Mouse (Mus musculus) lung, embryonic 16.5 days (tissue): ENCODE data around the gene Kif19a. TPM values are rescaled to one million over a fixed set of nuclear protein-coding genes. Genes with fewer than 3 reads are reported as not detected.

Source experiments
- ATAC-seq: fragments of 200-750 bp; cut with Nextera tagmentation; 2 replicates; pipeline ENCODE4 v1.8.0; 2017; ENCODE audit warnings: low read depth, mild to moderate bottlenecking, moderate library complexity
- H3K27ac ChIP-seq: fragments of 300-500 bp; sonication (generic); 2 replicates; pipeline ENCODE4 v1.5.1; 2014; ENCODE audit warnings: mild to moderate bottlenecking, control low read depth, low read length
- H3K27me3 ChIP-seq: fragments of 300-500 bp; sonication (generic); 2 replicates; pipeline ENCODE4 v1.6.1; 2014; ENCODE audit warnings: low read depth, low read length, mixed read lengths; ENCODE audit not compliant: control insufficient read depth, insufficient read depth
- H3K36me3 ChIP-seq: fragments of 300-500 bp; sonication (generic); 2 replicates; pipeline ENCODE4 v1.6.1; 2014; ENCODE audit warnings: low read length; ENCODE audit not compliant: control insufficient read depth, insufficient read depth
- H3K4me1 ChIP-seq: fragments of 300-500 bp; sonication (generic); replicated peaks from 2 replicates; pipeline ENCODE4 v1.6.1; 2014; ENCODE audit warnings: low read length, mixed read lengths; ENCODE audit not compliant: control insufficient read depth, insufficient read depth
- H3K4me2 ChIP-seq: fragments of 300-500 bp; sonication (generic); 2 replicates; pipeline ENCODE4 v1.6.1; 2014; ENCODE audit warnings: low read depth, low read length, control low read depth
- H3K4me3 ChIP-seq: fragments of 300-500 bp; sonication (generic); 2 replicates; pipeline ENCODE4 v1.5.1; 2014; ENCODE audit warnings: mild to moderate bottlenecking, low read length, control low read depth
- H3K9ac ChIP-seq: fragments of 300-500 bp; sonication (generic); 2 replicates; pipeline ENCODE4 v1.6.1; 2014; ENCODE audit warnings: low read length, control low read depth
- H3K9me3 ChIP-seq: fragments of 300-500 bp; sonication (generic); 2 replicates; pipeline ENCODE4 v1.6.1; 2016; ENCODE audit warnings: low read length; ENCODE audit not compliant: control insufficient read depth
- WGBS: fragments of 180-500 bp; shearing (Covaris S2); extraction: QIAGEN DNeasy Blood & Tissue Kit; methylation state at CpG from one replicate; pipeline ENCODE4 v1.1.7; 2014; 5-methylcytosine and 5-hydroxymethylcytosine counted together
- polyA plus RNA-seq: library from polyadenylated mRNA; unstranded; fragments of >200 nt; fragmentation: Nextera tagmentation; extraction: Ambion mirVana; gene quantifications from 2 replicates; pipeline ENCODE4 v1.2.1, GENCODE M21; 2015

The Kif19a gene
- polyA plus RNA-seq, 1 experiment from 2014 or later = 0.46 TPM

DNA sequence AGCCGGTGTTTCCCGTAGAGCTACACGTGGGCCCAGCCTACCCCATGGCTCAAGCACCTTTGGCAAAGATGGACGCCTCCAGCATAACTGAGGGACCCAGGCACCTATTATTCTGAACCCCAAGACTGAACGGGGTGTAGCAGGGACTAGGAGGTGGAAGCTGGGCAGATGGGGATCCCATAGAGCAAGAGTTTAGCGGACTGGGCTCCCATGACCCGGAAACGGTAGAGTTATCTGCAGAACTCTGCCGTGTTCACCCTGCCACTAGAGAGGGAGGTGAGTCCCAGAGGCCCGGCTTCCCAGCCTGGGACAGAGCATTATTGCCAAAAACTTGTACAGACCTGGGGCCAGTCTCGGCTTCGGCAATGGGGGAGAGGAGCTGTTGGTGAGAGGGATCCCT is 25.0 kb downstream of the Kif19a start:
- no peak overlapping the region for H3K9ac ChIP-seq
- H3K4me2 ChIP-seq = no peak overlapping the region
- peaks cover 12% of the 10 kb centered on the region for H3K4me1 ChIP-seq
- no peak overlapping the region for H3K27ac ChIP-seq
- WGBS = 58% methylated on average over 12 of the region's 12 CpGs
- H3K9me3 ChIP-seq = no peaks in the 10 kb centered on the region
- ATAC-seq = no peak
- peaks cover 85% of the 10 kb centered on the region for H3K27me3 ChIP-seq
- no peaks in the 10 kb centered on the region for H3K36me3 ChIP-seq
- H3K4me3 ChIP-seq = no peak overlapping the region

DNA sequence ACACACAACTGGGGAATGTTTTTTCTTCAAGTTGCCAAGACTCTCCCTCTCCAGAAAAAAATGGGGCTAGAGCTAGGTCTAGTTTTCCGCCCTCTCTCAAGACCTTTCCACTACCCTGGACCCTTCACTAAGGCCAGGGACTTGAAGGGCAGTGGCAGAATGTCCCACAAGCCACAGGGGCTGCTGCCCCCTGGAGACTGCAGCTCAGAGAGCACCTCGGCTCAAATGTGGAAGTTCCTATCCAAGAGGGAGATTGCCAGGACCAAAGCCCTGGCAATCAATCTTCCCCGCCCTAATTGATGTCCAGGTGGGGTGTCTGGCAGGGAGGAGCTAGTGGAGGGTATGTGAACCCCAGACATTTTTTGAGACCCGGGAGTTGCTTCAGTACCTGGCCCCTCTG is 25.7 kb downstream of the Kif19a start:
- peaks cover 78% of the 10 kb centered on the region for H3K27me3 ChIP-seq
- H3K4me2 ChIP-seq = no peak overlapping the region
- H3K4me3 ChIP-seq = no peak overlapping the region
- no peak for ATAC-seq
- WGBS = 30% methylated on average over 4 of the region's 4 CpGs
- H3K9ac ChIP-seq = no peak overlapping the region
- H3K27ac ChIP-seq = no peak overlapping the region
- H3K9me3 ChIP-seq = no peaks in the 10 kb centered on the region
- peaks cover 17% of the 10 kb centered on the region for H3K4me1 ChIP-seq
- no peaks in the 10 kb centered on the region for H3K36me3 ChIP-seq

DNA sequence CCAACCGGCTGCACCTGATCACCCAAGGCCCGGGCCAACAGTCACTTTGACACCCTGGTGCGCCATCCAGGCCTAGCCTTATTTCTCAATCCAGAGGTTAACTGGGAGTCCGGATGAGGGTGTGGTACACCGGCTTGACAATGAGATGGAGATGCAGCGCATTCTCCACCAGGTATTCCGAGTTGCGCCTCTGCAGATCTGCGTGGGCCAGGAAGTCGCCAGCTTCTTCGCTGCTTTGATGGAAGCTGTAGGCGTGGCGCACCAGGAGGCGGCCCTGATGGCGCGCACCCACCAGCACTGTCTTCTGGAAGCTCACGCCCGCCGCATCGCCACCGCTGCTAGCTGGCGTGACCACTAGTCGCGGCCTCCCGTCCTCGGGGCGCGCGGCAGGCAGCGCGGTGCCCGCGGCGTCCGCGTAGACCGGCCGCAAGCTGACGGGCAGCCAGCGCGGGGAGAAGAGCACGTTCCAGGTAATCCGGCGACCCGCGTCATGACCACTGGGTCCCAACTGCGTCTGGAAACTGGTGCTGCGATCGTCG is 26.2 kb downstream of the Kif19a start:
- no peaks in the 10 kb centered on the region for H3K36me3 ChIP-seq
- peaks cover 18% of the 10 kb centered on the region for H3K4me1 ChIP-seq
- H3K27me3 ChIP-seq = peaks cover 72% of the 10 kb centered on the region
- no peak overlapping the region for H3K27ac ChIP-seq
- H3K9me3 ChIP-seq = no peaks in the 10 kb centered on the region
- peak overlapping the region; percentile 51 for H3K4me3 ChIP-seq
- no peak for ATAC-seq
- peak overlapping the region; percentile 79 for H3K4me2 ChIP-seq
- peak overlapping the region; percentile 29 for H3K9ac ChIP-seq
- WGBS = 1% methylated on average over 50 of the region's 50 CpGs

DNA sequence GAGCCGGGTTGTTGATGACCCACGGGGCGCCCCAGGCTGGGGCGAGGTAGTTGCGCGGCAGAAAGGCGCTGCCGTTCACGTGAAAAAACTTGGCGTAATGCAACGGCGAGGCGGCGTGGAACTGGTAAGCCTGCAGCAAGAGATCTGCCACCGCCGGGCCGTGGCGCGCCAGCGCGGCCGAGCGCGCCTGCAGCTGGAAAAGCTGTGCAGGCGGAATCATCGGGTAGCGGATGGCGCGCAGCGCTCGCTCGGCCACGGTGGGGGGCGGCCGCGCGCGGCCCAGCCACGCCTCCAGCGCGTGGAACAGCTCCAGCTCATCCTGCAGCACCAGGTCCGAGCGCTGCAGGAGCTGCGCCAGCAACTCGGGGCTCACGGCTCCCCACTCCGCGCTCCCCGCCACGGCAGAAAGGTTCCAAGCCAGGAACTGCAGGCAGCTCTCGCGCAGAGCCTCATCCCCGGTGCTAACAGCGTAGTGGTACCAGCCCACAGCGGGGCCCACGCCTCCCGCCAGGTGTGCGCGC is 26.8 kb downstream of the Kif19a start:
- no peak for ATAC-seq
- Histone ChIP-seq H3K9me3 (no peaks in the 10 kb centered on the region), H3K36me3 (no peaks in the 10 kb centered on the region), H3K4me3 (peak overlapping the region; percentile 51), H3K27ac (no peak overlapping the region), H3K27me3 (peaks cover 67% of the 10 kb centered on the region), H3K4me1 (peaks cover 18% of the 10 kb centered on the region), H3K4me2 (peak overlapping the region; percentile 79), H3K9ac (peak overlapping the region; percentile 29)
- WGBS = under 1% methylated on average over 59 of the region's 59 CpGs

DNA sequence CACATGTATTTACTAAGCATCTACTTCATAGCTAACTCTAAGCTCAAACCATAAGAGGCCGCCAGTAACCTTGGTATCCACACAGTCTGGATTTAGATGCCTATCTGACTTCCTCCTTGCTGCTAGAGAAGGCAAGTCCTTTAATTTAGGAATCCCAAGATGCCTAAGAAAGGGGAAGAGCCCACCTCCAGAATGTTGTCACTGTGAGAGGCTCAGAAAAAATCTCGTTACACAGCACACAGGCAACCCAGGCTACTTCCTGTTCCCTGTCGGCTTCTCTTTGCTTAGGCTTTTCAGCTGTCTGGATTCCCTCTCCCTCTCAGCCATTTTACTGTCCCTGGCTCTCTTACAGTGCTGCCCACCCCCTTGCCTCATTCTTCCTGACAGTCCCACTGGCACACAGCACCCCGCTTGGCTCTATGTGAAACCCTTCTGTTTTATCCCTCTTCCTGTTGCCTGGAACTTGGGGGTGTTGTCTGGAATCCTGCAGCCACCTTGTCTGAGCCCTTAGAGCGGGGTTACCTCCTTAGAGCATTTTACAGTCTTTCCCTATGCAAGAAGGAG is 27.8 kb downstream of the Kif19a start:
- Histone ChIP-seq H3K4me3 (no peak overlapping the region), H3K36me3 (no peaks in the 10 kb centered on the region), H3K9ac (no peak overlapping the region), H3K27me3 (peaks cover 56% of the 10 kb centered on the region), H3K9me3 (no peaks in the 10 kb centered on the region), H3K4me1 (peaks cover 18% of the 10 kb centered on the region), H3K27ac (no peak overlapping the region), H3K4me2 (no peak overlapping the region)
- 48% methylated on average over 5 of the region's 5 CpGs for WGBS
- ATAC-seq = no peak

DNA sequence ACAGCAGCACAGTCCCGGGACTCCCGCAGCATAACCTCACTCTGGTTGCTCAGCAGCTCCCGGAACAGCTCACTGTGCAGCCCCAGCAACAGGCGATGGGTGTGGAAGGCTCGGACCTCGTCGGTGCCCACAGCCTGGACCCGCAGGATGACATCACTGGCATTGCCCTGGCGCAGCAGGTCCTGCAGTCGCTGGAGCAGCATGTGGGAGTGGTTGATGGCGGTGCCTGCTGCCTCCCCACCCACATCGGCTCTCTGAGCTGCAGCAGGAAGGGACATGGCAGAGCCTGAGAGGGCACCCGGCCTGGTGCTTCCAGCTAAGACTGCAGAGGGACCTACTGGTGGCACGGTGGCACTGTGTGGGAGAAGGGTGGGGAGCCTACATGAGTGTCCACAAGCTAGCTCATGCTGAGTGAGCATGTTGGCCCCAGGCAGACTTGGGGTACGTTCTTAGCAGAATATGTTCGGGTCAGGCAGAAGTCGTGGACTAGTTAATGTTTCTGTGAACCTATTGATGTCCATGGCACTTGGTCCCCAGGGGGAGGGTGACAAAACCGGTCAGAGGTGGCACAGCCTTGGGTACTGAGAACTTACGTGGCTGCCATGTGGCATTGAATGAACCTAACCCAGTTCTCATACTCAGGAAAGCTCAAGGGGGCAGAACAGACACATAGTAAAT is 28.8 kb downstream of the Kif19a start:
- Histone ChIP-seq H3K36me3 (no peaks in the 10 kb centered on the region), H3K27me3 (peaks cover 49% of the 10 kb centered on the region), H3K4me2 (no peak overlapping the region), H3K9ac (no peak overlapping the region), H3K27ac (no peak overlapping the region), H3K4me3 (no peak overlapping the region), H3K4me1 (peaks cover 18% of the 10 kb centered on the region), H3K9me3 (no peaks in the 10 kb centered on the region)
- 64% methylated on average over 19 of the region's 19 CpGs for WGBS
- ATAC-seq = no peak

DNA sequence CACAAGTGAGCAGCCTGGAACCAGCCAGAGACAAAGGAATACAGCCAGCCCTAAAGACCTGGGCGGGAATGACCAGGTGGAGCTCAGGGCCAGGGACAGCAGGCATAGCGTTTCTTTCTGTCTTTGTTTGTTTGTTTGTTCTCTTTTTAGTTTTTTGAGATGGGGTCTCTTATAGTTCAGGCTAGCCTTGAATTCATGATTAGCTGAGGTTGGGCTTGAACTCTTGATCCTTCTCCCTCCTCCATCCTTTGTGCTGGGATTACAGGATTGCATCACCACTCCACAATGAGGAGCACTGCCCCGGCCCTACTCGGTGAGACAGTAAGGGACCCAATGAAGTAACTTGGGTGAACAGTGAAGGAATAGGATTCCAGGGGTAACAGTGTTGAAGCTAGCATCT is 29.5 kb downstream of the Kif19a start:
- no peak overlapping the region for H3K27ac ChIP-seq

DNA sequence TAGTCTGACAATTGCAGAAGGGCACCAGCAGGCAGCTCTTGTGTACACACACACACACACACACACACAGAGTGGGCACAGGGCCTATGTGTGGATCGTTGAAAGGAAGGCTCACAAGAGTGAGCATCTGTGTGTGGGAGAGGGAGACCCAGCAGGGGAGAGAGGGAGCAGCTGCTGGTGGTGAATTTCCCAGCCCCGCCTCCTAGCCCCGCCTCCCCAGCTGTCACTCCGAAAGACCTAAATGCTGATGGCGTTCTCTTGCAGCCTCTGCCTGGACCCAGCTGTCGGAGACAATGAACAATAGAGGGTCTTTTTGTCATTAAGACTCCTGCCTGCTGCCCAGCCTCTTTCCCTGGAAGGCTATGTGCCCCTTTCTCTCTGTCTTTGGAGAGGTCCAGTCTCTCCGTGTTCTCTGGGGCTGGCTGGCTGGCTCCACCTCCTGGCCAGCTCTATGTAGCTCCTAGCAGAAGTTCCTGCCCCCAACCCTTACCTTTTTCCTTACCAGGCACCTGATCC is 30.1 kb downstream of the Kif19a start:
- Histone ChIP-seq H3K4me1 (peaks cover 18% of the 10 kb centered on the region), H3K9me3 (no peaks in the 10 kb centered on the region), H3K36me3 (no peaks in the 10 kb centered on the region), H3K4me2 (peak overlapping the region; percentile 67), H3K27me3 (peaks cover 37% of the 10 kb centered on the region), H3K27ac (no peak overlapping the region), H3K4me3 (peak overlapping the region; percentile 42), H3K9ac (no peak overlapping the region)
- peak; percentile 77 for ATAC-seq
- WGBS = 2% methylated on average over 7 of the region's 7 CpGs

More for the DNA sequence above, 29.5 kb downstream of the Kif19a start:
- H3K9ac ChIP-seq = no peak overlapping the region
- H3K4me2 ChIP-seq = no peak overlapping the region
- peaks cover 18% of the 10 kb centered on the region for H3K4me1 ChIP-seq
- H3K27me3 ChIP-seq = peaks cover 43% of the 10 kb centered on the region
- 59% methylated on average over 4 of the region's 4 CpGs for WGBS
- H3K4me3 ChIP-seq = no peak overlapping the region
- H3K9me3 ChIP-seq = no peaks in the 10 kb centered on the region
- no peak for ATAC-seq
- H3K36me3 ChIP-seq = no peaks in the 10 kb centered on the region

DNA sequence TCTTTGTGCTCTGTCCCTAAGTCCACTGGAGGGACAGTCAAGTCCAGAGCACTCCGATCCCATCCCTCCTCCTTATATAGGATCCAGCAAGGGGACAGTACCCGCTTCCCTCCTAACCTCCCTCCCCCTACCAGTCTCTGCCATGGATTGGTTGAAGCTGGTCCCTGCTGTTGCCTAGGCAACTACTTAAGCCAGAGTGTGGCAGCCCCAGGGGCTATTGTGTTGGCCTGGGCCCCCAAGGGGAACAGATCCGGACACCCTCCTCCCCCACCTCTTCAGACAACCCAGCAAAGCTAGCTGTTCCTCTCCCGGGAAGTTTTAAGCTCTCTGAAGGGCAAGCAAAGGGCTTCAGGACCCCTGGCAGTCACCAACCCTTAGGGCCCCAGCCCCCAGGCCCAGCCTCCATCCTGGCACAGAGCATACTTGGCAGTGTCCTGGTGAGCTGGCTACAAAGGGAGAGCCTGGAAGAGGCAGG is 30.7 kb downstream of the Kif19a start, which contains the start of gene Btbd17:
TSS of gene Btbd17 (minus strand) at position 98 of the 475 bp plus-strand sequence.
- peaks cover 18% of the 10 kb centered on the region for H3K4me1 ChIP-seq
- H3K4me3 ChIP-seq = peak within 1 kb of the TSS; percentile 42
- peak within 1 kb of the TSS; percentile 67 for H3K4me2 ChIP-seq
- ATAC-seq = no peak; the same call in 1 of the 2 replicates
- no peaks in the 10 kb centered on the region for H3K9me3 ChIP-seq
- no peak within 1 kb of the TSS for H3K9ac ChIP-seq
- peaks cover 31% of the 10 kb centered on the region for H3K27me3 ChIP-seq
- 18% methylated on average over 4 of the region's 4 CpGs for WGBS
- no peak within 1 kb of the TSS for H3K27ac ChIP-seq
- no peaks in the 10 kb centered on the region for H3K36me3 ChIP-seq
